Mouse (Mus musculus) heart, embryonic 14.5 days (tissue): ENCODE measurements at regions not wholly inside any gene's neighbourhood (a gene's known extent, or its start where the extent isn't known, plus 50 kb on each side); places are given as distances from the start of the nearest gene placed in this dataset.
"Not testable (repeated sequence)": the region's sequence is repeated elsewhere in the genome, so short reads cannot be mapped to it uniquely, and the experiment has no call there.

Source experiments
- ATAC-seq: fragments of 200-750 bp; cut with Nextera tagmentation; 2 replicates; pipeline ENCODE4 v1.8.0; 2017; ENCODE audit warnings: low read depth, moderate TSS enrichment; ENCODE audit not compliant: insufficient number of reproducible peaks, insufficient read depth, low FRiP score
- H3K27ac ChIP-seq, 2 experiments: fragments of 200-500 bp in 1 of 2; fragments of 300-500 bp in 1 of 2; sonication (generic) in 1 of 2; replicated peaks in 1 of 2; 2 replicates each; pipeline ENCODE4 v1.5.1; 2012 to 2014; ENCODE audit warnings: low read depth in 2 of 2, low read length in 2 of 2, control low read depth in 1 of 2, mild to moderate bottlenecking in 1 of 2, mixed read lengths in 1 of 2; ENCODE audit not compliant: control insufficient read depth in 1 of 2, insufficient read depth in 1 of 2
- H3K27me3 ChIP-seq: fragments of 300-500 bp; sonication (generic); 2 replicates; pipeline ENCODE4 v1.6.1; 2014; ENCODE audit warnings: mild to moderate bottlenecking, low read length, control low read depth; ENCODE audit not compliant: control insufficient read depth, insufficient read depth
- H3K36me3 ChIP-seq: fragments of 300-500 bp; sonication (generic); 2 replicates; pipeline ENCODE4 v1.6.1; 2014; ENCODE audit warnings: mild to moderate bottlenecking, control low read depth, low read length, mixed read lengths; ENCODE audit not compliant: control insufficient read depth, insufficient read depth
- H3K4me1 ChIP-seq, 2 experiments: fragments of 200-500 bp in 1 of 2; fragments of 300-500 bp in 1 of 2; sonication (generic) in 1 of 2; 2 replicates each; pipeline ENCODE4 v1.6.1; 2012 to 2014; ENCODE audit warnings: low read length in 2 of 2, control low read depth in 1 of 2, mixed read lengths in 1 of 2; ENCODE audit not compliant: control insufficient read depth in 2 of 2, insufficient read depth in 2 of 2
- H3K4me2 ChIP-seq: fragments of 300-500 bp; sonication (generic); 2 replicates; pipeline ENCODE4 v1.6.1; 2014; ENCODE audit warnings: mild to moderate bottlenecking, low read length
- H3K4me3 ChIP-seq, 2 experiments: fragments of 200-500 bp in 1 of 2; fragments of 300-500 bp in 1 of 2; sonication (generic) in 1 of 2; 2 replicates each; pipeline ENCODE4 v1.5.1; 2012 to 2014; ENCODE audit warnings: low read length in 2 of 2, mild to moderate bottlenecking in 2 of 2, control low read depth in 1 of 2, low read depth in 1 of 2, moderate library complexity in 1 of 2; ENCODE audit not compliant: control insufficient read depth in 1 of 2, insufficient read depth in 1 of 2
- H3K9ac ChIP-seq: fragments of 300-500 bp; sonication (generic); 2 replicates; pipeline ENCODE4 v1.6.1; 2014; ENCODE audit warnings: mild to moderate bottlenecking, low read length
- H3K9me3 ChIP-seq: fragments of 300-500 bp; sonication (generic); 2 replicates; pipeline ENCODE4 v1.6.1; 2016; ENCODE audit warnings: low read length, control low read depth; ENCODE audit not compliant: control insufficient read depth
- WGBS: fragments of 180-500 bp; shearing (Covaris S2); extraction: QIAGEN DNeasy Blood & Tissue Kit; methylation state at CpG from one replicate; pipeline ENCODE4 v1.1.7; 2014; 5-methylcytosine and 5-hydroxymethylcytosine counted together

GRCm38 (mm10) chr7:92984701-92985682, 94.7 kb upstream of the Fam181b start:
- H3K9me3 ChIP-seq: no peaks in the 10 kb centered on the region
- peak overlapping the region; percentile 40 for H3K4me2 ChIP-seq
- no peaks in the 10 kb centered on the region; a peak in 1 of 4 replicates for H3K4me1 ChIP-seq
- no peak overlapping the region for H3K4me3 ChIP-seq
- H3K27ac ChIP-seq: peak overlapping the region; percentile 39 to 58; a peak in 3 of 4 replicates
- H3K9ac ChIP-seq: no peak overlapping the region
- H3K27me3 ChIP-seq: no peaks in the 10 kb centered on the region
- no peaks in the 10 kb centered on the region for H3K36me3 ChIP-seq
- 39% methylated on average over 18 of the region's 18 CpGs for WGBS
- ATAC-seq: peak; percentile 66

- no peak for ATAC-seq
- 73% methylated on average over 2 of the region's 2 CpGs for WGBS
These were observed 94.0 kb upstream of the Fam181b start for GRCm38 (mm10) chr7:92985683-92986070.

DNA sequence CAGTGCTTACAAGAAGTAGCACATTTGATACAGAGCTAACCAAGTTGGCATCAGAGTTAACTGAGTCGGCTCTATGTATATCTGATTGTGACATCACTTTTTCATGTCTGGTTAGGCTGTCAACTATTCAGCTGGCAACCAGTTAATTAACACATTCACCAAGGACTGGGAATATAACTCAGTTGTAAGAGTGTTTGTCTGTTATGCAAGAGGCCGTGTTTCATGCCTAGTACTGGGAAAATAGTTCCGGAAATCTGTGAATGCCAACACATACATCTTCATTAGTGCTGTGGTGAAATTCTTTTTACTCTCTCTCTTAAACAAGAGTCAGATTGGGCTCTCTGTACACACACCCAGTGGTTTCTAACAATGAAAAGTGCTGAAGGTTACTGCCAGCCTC, 80.8 kb upstream of the Fam181b start:
- Histone ChIP-seq H3K4me1 (no peaks in the 10 kb centered on the region), H3K4me3 (no peak overlapping the region), H3K27ac (no peak overlapping the region), H3K27me3 (no peaks in the 10 kb centered on the region), H3K9ac (no peak overlapping the region), H3K9me3 (no peaks in the 10 kb centered on the region), H3K36me3 (no peaks in the 10 kb centered on the region), H3K4me2 (no peak overlapping the region)
- no peak for ATAC-seq
- WGBS: 78% methylated on average over 3 of the region's 3 CpGs

More at GRCm38 (mm10) chr7:92985683-92986070, 94.0 kb upstream of the Fam181b start:
- Histone ChIP-seq H3K27me3 (no peaks in the 10 kb centered on the region), H3K4me3 (no peak overlapping the region), H3K4me2 (no peak overlapping the region), H3K4me1 (no peaks in the 10 kb centered on the region; a peak in 1 of 4 replicates), H3K27ac (no peak overlapping the region), H3K9me3 (no peaks in the 10 kb centered on the region), H3K9ac (no peak overlapping the region), H3K36me3 (no peaks in the 10 kb centered on the region)

GRCm38 (mm10) chr7:93006694-93007231, 72.9 kb upstream of the Fam181b start:
- not testable (repeated sequence) for H3K4me2 ChIP-seq, H3K4me1 ChIP-seq, H3K27me3 ChIP-seq, H3K36me3 ChIP-seq, H3K9ac ChIP-seq, H3K9me3 ChIP-seq, H3K4me3 ChIP-seq
- H3K27ac ChIP-seq: peak overlapping the region; percentile 55 to 56; a peak in 3 of 4 replicates
- peak; percentile 43; the same call in 1 of the 2 replicates for ATAC-seq
- WGBS: 14% methylated on average over 5 of the region's 5 CpGs

DNA sequence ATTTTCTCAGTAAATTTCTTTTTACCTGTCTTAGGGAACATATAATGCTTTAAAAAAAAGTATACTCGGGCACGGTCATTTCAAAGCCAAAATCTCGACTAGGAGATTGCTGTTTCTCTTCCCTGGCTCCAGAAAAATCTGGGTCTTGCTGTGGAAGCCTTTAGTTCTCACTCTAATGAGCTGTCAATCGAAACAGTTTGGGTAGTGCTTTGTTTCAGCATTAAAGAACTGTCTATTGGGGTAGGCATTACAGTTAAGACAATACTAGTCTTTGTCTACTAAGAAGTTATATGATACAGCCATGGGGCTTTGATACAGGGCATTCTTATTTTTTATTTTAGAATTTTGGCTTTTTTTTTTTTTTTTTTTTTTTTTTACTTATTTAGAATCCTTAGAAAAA, 71.9 kb upstream of the Fam181b start:
- Histone ChIP-seq H3K27me3 (no peaks in the 10 kb centered on the region), H3K4me3 (no peak overlapping the region), H3K4me1 (peaks cover 0 to 4% of the 10 kb centered on the region in 2 experiments; a peak in 2 of 4 replicates), H3K9ac (no peak overlapping the region), H3K27ac (no peak overlapping the region), H3K9me3 (no peaks in the 10 kb centered on the region), H3K36me3 (no peaks in the 10 kb centered on the region), H3K4me2 (no peak overlapping the region)
- 75% methylated on average over 4 of the region's 4 CpGs for WGBS
- ATAC-seq: no peak

DNA sequence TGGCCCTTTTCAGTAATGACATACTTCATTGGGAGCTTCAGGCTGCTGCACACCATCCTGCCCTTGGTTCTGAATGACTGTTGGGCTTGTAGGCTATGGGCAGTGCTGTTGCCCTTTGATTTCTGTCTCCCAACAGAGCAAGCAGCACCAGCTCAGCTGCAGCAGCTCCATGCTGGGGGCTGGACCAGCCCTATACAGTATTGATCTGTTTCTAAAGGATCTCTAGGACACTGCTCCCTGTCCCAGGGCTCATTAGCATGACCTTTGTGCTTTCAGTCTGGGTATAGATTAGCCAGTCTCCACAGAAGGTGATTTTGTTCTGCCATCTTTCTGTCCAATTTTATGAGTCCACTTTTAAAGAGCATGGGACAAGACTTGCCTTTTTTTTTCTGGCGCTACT, 60.3 kb upstream of the Fam181b start:
- Histone ChIP-seq H3K4me2 (no peak overlapping the region), H3K9ac (no peak overlapping the region), H3K36me3 (no peaks in the 10 kb centered on the region), H3K27me3 (no peaks in the 10 kb centered on the region), H3K4me3 (no peak overlapping the region), H3K4me1 (no peaks in the 10 kb centered on the region), H3K9me3 (no peaks in the 10 kb centered on the region), H3K27ac (no peak overlapping the region)
- no peak for ATAC-seq
- 55% methylated on average over 1 of the region's 1 CpGs for WGBS

DNA sequence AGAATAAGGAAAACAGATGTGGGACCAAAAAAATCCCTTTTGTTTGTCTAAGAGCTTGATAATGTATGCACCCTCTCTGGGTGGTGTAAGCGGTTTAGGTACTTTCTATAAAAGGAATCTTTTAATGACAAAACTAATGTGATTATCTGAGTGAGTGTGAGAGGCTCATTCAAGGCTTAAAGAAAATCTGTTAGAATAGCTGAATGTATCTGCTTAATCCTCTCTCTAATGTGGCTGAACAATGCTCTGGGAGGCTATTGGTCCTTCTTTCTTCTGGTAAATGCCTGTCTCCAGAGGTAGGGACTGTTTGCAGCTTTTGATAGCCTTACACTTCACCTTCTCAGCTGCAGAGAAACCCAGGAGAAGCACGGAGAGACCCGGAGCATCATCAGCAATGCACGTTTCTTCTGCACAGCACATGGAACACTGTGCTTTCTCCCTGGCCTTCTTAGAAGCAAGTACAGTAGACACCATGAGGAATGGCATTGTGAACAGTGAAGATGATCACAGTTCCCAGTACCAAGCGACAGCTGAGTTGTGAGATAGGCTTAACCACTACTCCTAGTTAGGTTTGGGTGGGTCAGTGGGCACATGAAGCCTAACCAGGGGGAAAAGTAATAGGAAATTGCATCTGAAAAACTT, 56.1 kb upstream of the Fam181b start:
- H3K9me3 ChIP-seq: no peaks in the 10 kb centered on the region
- H3K36me3 ChIP-seq: no peaks in the 10 kb centered on the region
- H3K4me3 ChIP-seq: no peak overlapping the region
- ATAC-seq: no peak
- 56% methylated on average over 5 of the region's 5 CpGs for WGBS
- no peak overlapping the region for H3K9ac ChIP-seq
- no peaks in the 10 kb centered on the region for H3K27me3 ChIP-seq
- H3K4me1 ChIP-seq: no peaks in the 10 kb centered on the region
- no peak overlapping the region for H3K27ac ChIP-seq
- H3K4me2 ChIP-seq: no peak overlapping the region
